Mouse (Mus musculus): ENCODE results near the gene Fcer1g.

DNA sequence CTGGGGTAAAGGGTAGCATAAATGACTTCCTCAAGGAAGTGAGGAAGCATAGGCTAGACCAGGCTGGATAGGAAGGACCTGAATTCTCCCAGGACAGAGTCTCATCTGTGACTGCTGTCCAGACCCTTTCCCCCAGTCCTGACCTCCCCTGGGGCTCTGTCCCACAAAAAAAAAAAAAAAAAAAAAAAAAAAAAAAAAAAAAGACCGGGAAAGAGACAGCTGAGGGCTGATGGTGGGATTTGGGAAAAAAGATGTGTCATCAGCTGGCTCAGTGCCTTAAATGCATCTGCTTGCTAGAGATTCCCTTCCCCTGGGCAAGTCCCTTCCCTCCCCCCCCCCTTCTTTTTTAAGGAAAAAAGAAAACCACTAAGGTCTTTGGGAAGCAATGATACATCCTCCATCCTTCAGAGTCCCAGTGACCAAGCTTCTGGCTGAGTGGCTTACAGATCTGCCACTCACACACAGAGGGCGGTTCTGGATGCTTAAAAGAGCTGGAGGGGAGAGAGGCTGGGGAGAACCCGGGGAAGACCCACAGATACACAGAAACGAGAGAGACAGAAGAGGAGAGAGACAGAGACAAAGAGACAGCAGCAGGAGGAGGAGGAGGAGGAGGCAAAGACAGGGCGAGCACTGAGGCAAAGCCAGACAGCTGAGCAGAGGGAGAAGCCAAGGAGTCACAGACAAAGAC, 15.9 kb upstream of the Fcer1g start, which contains the start of gene Adamts4:
- TF ChIP-seq CTCF (IDR thresholded peaks at IDR 0.05; ENCODE audit: borderline replicate concordance, control insufficient read depth, extremely low read depth, insufficient read depth, low read length, poor library complexity), result no peak
- no peak for TF ChIP-seq POLR2A (IDR thresholded peaks at IDR 0.05; ENCODE audit: control insufficient read depth, extremely low read depth, insufficient read depth, low read length, poor library complexity)

All from thymus, adult 2 months (tissue).